Mouse (Mus musculus) hindbrain, embryonic 16.5 days (tissue): Measurements from ENCODE around the gene Glod5. TPM values are rescaled to one million over a fixed set of nuclear protein-coding genes. Genes with fewer than 3 reads are reported as not detected.

Experiments
- ATAC-seq: fragments of 200-750 bp; cut with Nextera tagmentation; 2 replicates; pipeline ENCODE4 v1.8.0; 2017; ENCODE audit warnings: moderate TSS enrichment, moderate library complexity
- H3K27ac ChIP-seq: fragments of 300-500 bp; sonication (generic); 2 replicates; pipeline ENCODE4 v1.5.1; 2014; ENCODE audit warnings: low read depth, mild to moderate bottlenecking, control low read depth, low read length, moderate library complexity
- H3K27me3 ChIP-seq: fragments of 300-500 bp; sonication (generic); replicated peaks from 2 replicates; pipeline ENCODE4 v1.6.1; 2014; ENCODE audit warnings: low read length; ENCODE audit not compliant: control insufficient read depth, insufficient read depth
- H3K36me3 ChIP-seq: fragments of 300-500 bp; sonication (generic); 2 replicates; pipeline ENCODE4 v1.6.1; 2014; ENCODE audit warnings: mild to moderate bottlenecking, low read length, moderate library complexity, mixed read lengths; ENCODE audit not compliant: control insufficient read depth, insufficient read depth
- H3K4me1 ChIP-seq: fragments of 300-500 bp; sonication (generic); 2 replicates; pipeline ENCODE4 v1.6.1; 2014; ENCODE audit warnings: low read depth, low read length; ENCODE audit not compliant: control insufficient read depth, insufficient read depth
- H3K4me2 ChIP-seq: fragments of 300-500 bp; sonication (generic); 2 replicates; pipeline ENCODE4 v1.6.1; 2014; ENCODE audit warnings: mild to moderate bottlenecking, low read length, control low read depth, moderate library complexity
- H3K4me3 ChIP-seq: fragments of 300-500 bp; sonication (generic); 2 replicates; pipeline ENCODE4 v1.5.1; 2014; ENCODE audit warnings: mild to moderate bottlenecking, low read length, control low read depth, moderate library complexity
- H3K9ac ChIP-seq: fragments of 300-500 bp; sonication (generic); 2 replicates; pipeline ENCODE4 v1.6.1; 2014; ENCODE audit warnings: low read depth, mild to moderate bottlenecking, control low read depth, low read length, moderate library complexity
- H3K9me3 ChIP-seq: fragments of 300-500 bp; sonication (generic); 2 replicates; pipeline ENCODE4 v1.6.1; 2014; ENCODE audit warnings: mild to moderate bottlenecking, low read length, moderate library complexity; ENCODE audit not compliant: control insufficient read depth
- WGBS: fragments of 180-500 bp; shearing (Covaris S2); extraction: QIAGEN DNeasy Blood & Tissue Kit; methylation state at CpG from one replicate; pipeline ENCODE4 v1.1.7; 2014; 5-methylcytosine and 5-hydroxymethylcytosine counted together
- polyA plus RNA-seq: library from polyadenylated mRNA; unstranded; fragments of >200 nt; fragmentation: Nextera tagmentation; extraction: Ambion mirVana; gene quantifications from 2 replicates; pipeline ENCODE4 v1.2.1, GENCODE M21; 2015

Gene Glod5
- polyA plus RNA-seq, 1 experiment from 2014 or later: 0.49 TPM

- H3K9me3 ChIP-seq: no peaks in the 10 kb centered on the region
- ATAC-seq: no peak
- H3K4me3 ChIP-seq: no peak within 1 kb of the TSS
These were observed 40.4 kb downstream of the Glod5 start, which contains the start of gene Gata1 for GRCm38 (mm10) chrX:7977892-7978291. TSS of gene Gata1 (minus strand) at chrX:7978071.

GRCm38 (mm10) chrX:7971292-7971691, 47.0 kb downstream of the Glod5 start:
- Histone ChIP-seq H3K27ac (no peak overlapping the region), H3K4me1 (no peaks in the 10 kb centered on the region), H3K9ac (no peak overlapping the region), H3K4me3 (no peak overlapping the region), H3K27me3 (no peaks in the 10 kb centered on the region), H3K36me3 (no peaks in the 10 kb centered on the region), H3K4me2 (no peak overlapping the region), H3K9me3 (no peaks in the 10 kb centered on the region)
- WGBS: 69% methylated on average over 3 of the region's 4 CpGs
- no peak for ATAC-seq

More at GRCm38 (mm10) chrX:7977892-7978291, 40.4 kb downstream of the Glod5 start, which contains the start of gene Gata1:
- no peak within 1 kb of the TSS for H3K27ac ChIP-seq
- 96% methylated on average over 11 of the region's 11 CpGs for WGBS
- H3K27me3 ChIP-seq: no peaks in the 10 kb centered on the region
- H3K36me3 ChIP-seq: no peaks in the 10 kb centered on the region
- H3K9ac ChIP-seq: no peak within 1 kb of the TSS
- no peaks in the 10 kb centered on the region for H3K4me1 ChIP-seq
- no peak within 1 kb of the TSS for H3K4me2 ChIP-seq

- no peaks in the 10 kb centered on the region for H3K27me3 ChIP-seq
- H3K4me1 ChIP-seq: no peaks in the 10 kb centered on the region
- 90% methylated on average over 3 of the region's 3 CpGs for WGBS
- H3K4me2 ChIP-seq: no peak overlapping the region
- no peak for ATAC-seq
- H3K4me3 ChIP-seq: no peak overlapping the region
- H3K9ac ChIP-seq: no peak overlapping the region
- no peaks in the 10 kb centered on the region for H3K36me3 ChIP-seq
- no peaks in the 10 kb centered on the region for H3K9me3 ChIP-seq
- no peak overlapping the region for H3K27ac ChIP-seq
These were observed 49.4 kb downstream of the Glod5 start for GRCm38 (mm10) chrX:7968899-7969298.

- Histone ChIP-seq H3K4me2 (no peak overlapping the region), H3K36me3 (no peaks in the 10 kb centered on the region), H3K9me3 (no peaks in the 10 kb centered on the region), H3K27ac (no peak overlapping the region), H3K4me3 (no peak overlapping the region), H3K9ac (no peak overlapping the region), H3K27me3 (no peaks in the 10 kb centered on the region), H3K4me1 (no peaks in the 10 kb centered on the region)
- ATAC-seq: no peak
- 86% methylated on average over 8 of the region's 8 CpGs for WGBS
These were observed 50.1 kb downstream of the Glod5 start for GRCm38 (mm10) chrX:7968226-7968625.

GRCm38 (mm10) chrX:7967596-7968201, 50.6 kb downstream of the Glod5 start:
- H3K9ac ChIP-seq: no peak overlapping the region
- H3K27ac ChIP-seq: no peak overlapping the region
- ATAC-seq: no peak
- WGBS: 86% methylated on average over 6 of the region's 9 CpGs
- no peaks in the 10 kb centered on the region for H3K27me3 ChIP-seq
- H3K4me2 ChIP-seq: no peak overlapping the region
- no peaks in the 10 kb centered on the region for H3K36me3 ChIP-seq
- no peaks in the 10 kb centered on the region for H3K9me3 ChIP-seq
- no peaks in the 10 kb centered on the region for H3K4me1 ChIP-seq
- no peak overlapping the region for H3K4me3 ChIP-seq

- no peak overlapping the region for H3K4me3 ChIP-seq
- H3K4me1 ChIP-seq: no peaks in the 10 kb centered on the region
- WGBS: 81% methylated on average over 4 of the region's 4 CpGs
- H3K27ac ChIP-seq: no peak overlapping the region
- no peaks in the 10 kb centered on the region for H3K36me3 ChIP-seq
- no peaks in the 10 kb centered on the region for H3K9me3 ChIP-seq
- no peak for ATAC-seq
- H3K27me3 ChIP-seq: no peaks in the 10 kb centered on the region
- no peak overlapping the region for H3K9ac ChIP-seq
- H3K4me2 ChIP-seq: no peak overlapping the region
These were observed 52.1 kb downstream of the Glod5 start for GRCm38 (mm10) chrX:7966161-7966560.

- 82% methylated on average over 7 of the region's 7 CpGs for WGBS
- no peaks in the 10 kb centered on the region for H3K9me3 ChIP-seq
- H3K36me3 ChIP-seq: no peaks in the 10 kb centered on the region
- no peak overlapping the region for H3K9ac ChIP-seq
- no peak overlapping the region for H3K4me3 ChIP-seq
- no peaks in the 10 kb centered on the region for H3K4me1 ChIP-seq
- ATAC-seq: no peak
- H3K27me3 ChIP-seq: no peaks in the 10 kb centered on the region
- no peak overlapping the region for H3K27ac ChIP-seq
- no peak overlapping the region for H3K4me2 ChIP-seq
These were observed 54.3 kb downstream of the Glod5 start for GRCm38 (mm10) chrX:7963829-7964626.

GRCm38 (mm10) chrX:7958868-7959267, 59.4 kb downstream of the Glod5 start:
- no peak overlapping the region for H3K4me3 ChIP-seq
- ATAC-seq: no peak
- H3K9ac ChIP-seq: no peak overlapping the region
- H3K27me3 ChIP-seq: no peaks in the 10 kb centered on the region
- no peaks in the 10 kb centered on the region for H3K9me3 ChIP-seq
- no peaks in the 10 kb centered on the region for H3K36me3 ChIP-seq
- H3K27ac ChIP-seq: no peak overlapping the region
- H3K4me1 ChIP-seq: no peaks in the 10 kb centered on the region
- no peak overlapping the region for H3K4me2 ChIP-seq
- 93% methylated on average over 9 of the region's 9 CpGs for WGBS
